In genomic region chr17:50557566-50558238, GRCm38 (mm10) we compare ENCODE assay signal across 14 mouse cellular contexts. TPM values are rescaled to one million over a fixed set of nuclear protein-coding genes. Genes with fewer than 3 reads are reported as not detected.
DNase-seq lines count a peak whose midpoint lies in the region; ATAC-seq and TF ChIP-seq lines count a peak whose summit lies in the region.
"Had no signal": no experiment of that assay in that cellular context is flagged by ENCODE, and none has a peak within 500 bp of the region (broad histone marks: within the 10 kb centered on the region; RNA-seq: fewer than 3 reads in every experiment).

No protein-coding gene starts in this region.

- no peak overlapping the region for H3K4me2 ChIP-seq in heart, embryonic 12.5 days
- H3K4me2 ChIP-seq in liver, postnatal 0 days (ENCODE audit: low read depth, low read length): no peak overlapping the region
- H3K4me2 ChIP-seq: hindbrain, embryonic 14.5 days; lung, embryonic 15.5 days had no signal

- H3K27me3 ChIP-seq in heart, embryonic 12.5 days (replicated peaks): no peaks in the 10 kb centered on the region
- H3K27me3 ChIP-seq in liver, postnatal 0 days (ENCODE audit: insufficient read depth, low read length): no peaks in the 10 kb centered on the region
- H3K27me3 ChIP-seq: lung, embryonic 15.5 days had no signal

- no peak overlapping the region for H3K4me3 ChIP-seq in heart, embryonic 12.5 days
- no peak overlapping the region for H3K4me3 ChIP-seq in liver, postnatal 0 days (ENCODE audit: low read depth, low read length)
- H3K4me3 ChIP-seq: heart, embryonic 10.5 days; lung, embryonic 15.5 days had no signal

- TF ChIP-seq EP300 in liver, postnatal 0 days (IDR thresholded peaks at IDR 0.05; ENCODE audit: low read depth): no peak

- H3K9me3 ChIP-seq in heart, embryonic 12.5 days (replicated peaks): no peaks in the 10 kb centered on the region
- H3K9me3 ChIP-seq in liver, postnatal 0 days (ENCODE audit: low read length): no peaks in the 10 kb centered on the region
- H3K9me3 ChIP-seq: heart, embryonic 10.5 days; lung, embryonic 15.5 days had no signal

- no peaks in the 10 kb centered on the region for H3K36me3 ChIP-seq in heart, embryonic 12.5 days
- H3K36me3 ChIP-seq in liver, postnatal 0 days (replicated peaks; ENCODE audit: insufficient read depth, low read length): no peaks in the 10 kb centered on the region
- H3K36me3 ChIP-seq: heart, embryonic 10.5 days; lung, embryonic 15.5 days had no signal

- WGBS in heart, embryonic 12.5 days: 84% methylated on average over 12 of the region's 12 CpGs
- 83% methylated on average over 12 of the region's 12 CpGs for WGBS in liver, postnatal 0 days (ENCODE audit: insufficient replicate concordance)

- H3K27ac ChIP-seq in heart, embryonic 12.5 days (ENCODE audit: poor library complexity, severe bottlenecking): no peak overlapping the region
- H3K27ac ChIP-seq in liver, postnatal 0 days (ENCODE audit: low read depth): no peak overlapping the region
- H3K27ac ChIP-seq: heart, embryonic 10.5 days; hindbrain, embryonic 14.5 days; lung, embryonic 15.5 days had no signal

- DNase-seq in adrenal gland, postnatal 14 days: peak; percentile 56
- no peak for DNase-seq in adrenal gland, adult 18-20 months (ENCODE audit: low spot score in 2 of 2)
- DNase-seq in heart, adult 18-20 months: peak; percentile 37 to 42
- DNase-seq in liver, postnatal 0 days: no peak
- DNase-seq in liver: no peak
- DNase-seq in lung, postnatal 10 days: peak; percentile 37
- no peak for DNase-seq in Muller cell, postnatal 12 days (ENCODE audit: inconsistent ontology term)
- DNase-seq: cerebellum, postnatal 36 days; layer of hippocampus, adult 9-11 months; thymus, adult 18-20 months had no signal

- H3K9ac ChIP-seq in heart, embryonic 12.5 days: no peak overlapping the region
- no peak overlapping the region for H3K9ac ChIP-seq in liver, postnatal 0 days (replicated peaks)
- H3K9ac ChIP-seq: hindbrain, embryonic 14.5 days; lung, embryonic 15.5 days had no signal

- ATAC-seq in heart, embryonic 12.5 days (ENCODE audit: insufficient number of reproducible peaks, low FRiP score): no peak
- ATAC-seq in liver, postnatal 0 days: no peak

- TF ChIP-seq CTCF in liver, postnatal 0 days (IDR thresholded peaks at IDR 0.05; ENCODE audit: low read depth): 0 out of 2 replicates have a peak, but pooled peaks have one; percentile 15

- peaks cover 14% of the 10 kb centered on the region for H3K4me1 ChIP-seq in heart, embryonic 12.5 days (replicated peaks)
- no peaks in the 10 kb centered on the region for H3K4me1 ChIP-seq in liver, postnatal 0 days (ENCODE audit: insufficient read depth)
- H3K4me1 ChIP-seq: lung, embryonic 15.5 days had no signal

RNA-seq across cellular contexts. Expression of gene Plcl2, which starts 48.5 kb away (rescaled TPM):
- 53.1 and 57.6 TPM in 2 replicates for total RNA-seq in adrenal gland, postnatal 14 days (2021)
- total RNA-seq in adrenal gland, adult 18-20 months (2021): 10 to 100 TPM; 48.7 to 58.0 TPM
- total RNA-seq in heart, adult 18-20 months (2021): 1 to 10 TPM; 8.7 to 9.1 TPM
- 4.6 and 5.4 TPM in 2 replicates for polyA plus RNA-seq in heart, embryonic 12.5 days (2016; fragmentation: Nextera tagmentation; extraction: Ambion mirVana)
- polyA plus RNA-seq in liver, postnatal 0 days (2015; fragmentation: Nextera tagmentation; extraction: Ambion mirVana): 1.9 and 2.0 TPM in 2 replicates

Comparison
In these comparisons a context has a peak if more than half of its experiments do, and no peak if none do; other contexts are left out.
1. DNase-seq: peak in adrenal gland, postnatal 14 days (single experiment), heart, adult 18-20 months (2 of 2) and lung, postnatal 10 days (single experiment); none in adrenal gland, adult 18-20 months (0 of 2), liver, postnatal 0 days (single experiment), liver (single experiment) and Muller cell, postnatal 12 days (single experiment).